Mouse (Mus musculus) layer of hippocampus, postnatal 14 days (tissue): Measurements from ENCODE around the gene Gm45785. TPM values are rescaled to one million over a fixed set of nuclear protein-coding genes. Genes with fewer than 3 reads are reported as not detected.

Experiments used
- total RNA-seq, 2 experiments: library from RNA; stranded (reverse); gene quantifications; 2 replicates each; pipeline ENCODE4 v1.2.3; 2021

Gene Gm45785
- total RNA-seq, 2 experiments from 2014 or later: 1.6 TPM; not detected in 1

Other genes starting within 250 kb of the Gm45785 start
- gene Olfr61, start 227.4 kb downstream of the Gm45785 start, total RNA-seq: not detected
- not detected for gene Olfr53, start 209.9 kb downstream of the Gm45785 start, total RNA-seq
- under 1 TPM; 0.14 to 0.74 TPM for gene Olfr539, start 196.4 kb downstream of the Gm45785 start, total RNA-seq
- gene Olfr45, start 174.4 kb downstream of the Gm45785 start, total RNA-seq: under 1 TPM; 0.05 to 0.17 TPM
- gene Olfr541, start 159.1 kb downstream of the Gm45785 start, total RNA-seq: not detected
- not detected for gene Cyp2e1, start 92.6 kb downstream of the Gm45785 start, total RNA-seq
- gene Syce1, start 68.5 kb downstream of the Gm45785 start, total RNA-seq: not detected
- 10 to 100 TPM in 1 of 2 experiments, 1 to 10 TPM in 1; 8.0 to 11.2 TPM for gene Zfp941, start 34.2 kb downstream of the Gm45785 start, total RNA-seq
- gene Urah, start 21.3 kb downstream of the Gm45785 start, total RNA-seq: 1 to 10 TPM in 1 of 2 experiments, not detected in 1; 1.0 TPM
- gene Scgb1c1, start 10.8 kb downstream of the Gm45785 start, total RNA-seq: not detected
- gene Odf3, start 8.5 kb downstream of the Gm45785 start, total RNA-seq: not detected
- gene Ric8a, start 626 bp upstream of the Gm45785 start, total RNA-seq: 10 to 100 TPM; 88.2 to 90.6 TPM
- gene Bet1l, start 1.2 kb upstream of the Gm45785 start, total RNA-seq: 10 to 100 TPM; 28.4 to 29.5 TPM
- gene Psmd13, start 25.6 kb upstream of the Gm45785 start, total RNA-seq: 100 to 1,000 TPM; 131 to 135 TPM
- gene Sirt3, start 26.0 kb upstream of the Gm45785 start, total RNA-seq: 10 to 100 TPM; 60.2 to 65.6 TPM
- 1 to 10 TPM; 1.4 to 1.5 TPM for gene Cox8b, start 44.1 kb upstream of the Gm45785 start, total RNA-seq
- under 1 TPM; 0.35 to 0.55 TPM for gene Nlrp6, start 64.6 kb upstream of the Gm45785 start, total RNA-seq
- gene Pgghg, start 85.1 kb upstream of the Gm45785 start, total RNA-seq: 1 to 10 TPM; 4.1 to 5.1 TPM
- not detected for gene Ifitm5, start 94.0 kb upstream of the Gm45785 start, total RNA-seq
- not detected for gene Gm45717, start 99.6 kb upstream of the Gm45785 start, total RNA-seq
- 10 to 100 TPM; 15.1 to 20.8 TPM for gene Ifitm2, start 99.7 kb upstream of the Gm45785 start, total RNA-seq
- gene Ifitm1, start 110.9 kb upstream of the Gm45785 start, total RNA-seq: 1 to 10 TPM; 3.3 to 6.3 TPM
- gene Ifitm3, start 154.4 kb upstream of the Gm45785 start, total RNA-seq: 10 to 100 TPM in 1 of 2 experiments, 1 to 10 TPM in 1; 6.9 to 13.0 TPM
- gene Ifitm6, start 161.6 kb upstream of the Gm45785 start, total RNA-seq: not detected
- not detected for gene Gm17387, start 172.8 kb upstream of the Gm45785 start, total RNA-seq
- 10 to 100 TPM; 90.0 to 97.9 TPM for gene B4galnt4, start 204.8 kb upstream of the Gm45785 start, total RNA-seq
- gene Pkp3, start 221.9 kb upstream of the Gm45785 start, total RNA-seq: not detected
- gene Sigirr, start 244.2 kb upstream of the Gm45785 start, total RNA-seq: 1 to 10 TPM; 2.3 to 3.0 TPM